Mouse (Mus musculus): ENCODE results near the gene Polr2e.
"Not testable (repeated sequence)": the region's sequence is repeated elsewhere in the genome, so short reads cannot be mapped to it uniquely, and the experiment has no call there.

Gene Polr2e

GRCm38 (mm10) chr10:80055364-80055763 is 15.8 kb upstream of the Polr2e start:
- Histone ChIP-seq H3K9me3 (ENCODE audit: low read length) (no peaks in the 10 kb centered on the region), H3K4me1 (replicated peaks; ENCODE audit: low read depth, low read length) (peaks cover 77% of the 10 kb centered on the region), H3K4me3 (replicated peaks; ENCODE audit: low read length) (peak overlapping the region; percentile 93), H3K36me3 (ENCODE audit: insufficient read depth, low read length) (peaks cover 67% of the 10 kb centered on the region), H3K27me3 (ENCODE audit: insufficient read depth, low read length) (no peaks in the 10 kb centered on the region)
- TF ChIP-seq POU5F1 (IDR thresholded peaks at IDR 0.05; ENCODE audit: borderline replicate concordance, low read length) (no peak), NANOG (IDR thresholded peaks at IDR 0.05; ENCODE audit: borderline replicate concordance, low read length) (no peak), CTCF (conservative IDR thresholded peaks at IDR 0.05; ENCODE audit: low read length) (no peak)

- Histone ChIP-seq H3K4me3 (replicated peaks; ENCODE audit: low read length) (peak overlapping the region; percentile 93), H3K4me1 (replicated peaks; ENCODE audit: low read depth, low read length) (peaks cover 77% of the 10 kb centered on the region), H3K36me3 (ENCODE audit: insufficient read depth, low read length) (peaks cover 63% of the 10 kb centered on the region)
- H3K27me3 ChIP-seq (ENCODE audit: insufficient read depth, low read length); H3K9me3 ChIP-seq (ENCODE audit: low read length): not testable (repeated sequence)
Measured at GRCm38 (mm10) chr10:80054911-80055310, 15.3 kb upstream of the Polr2e start.

DNA sequence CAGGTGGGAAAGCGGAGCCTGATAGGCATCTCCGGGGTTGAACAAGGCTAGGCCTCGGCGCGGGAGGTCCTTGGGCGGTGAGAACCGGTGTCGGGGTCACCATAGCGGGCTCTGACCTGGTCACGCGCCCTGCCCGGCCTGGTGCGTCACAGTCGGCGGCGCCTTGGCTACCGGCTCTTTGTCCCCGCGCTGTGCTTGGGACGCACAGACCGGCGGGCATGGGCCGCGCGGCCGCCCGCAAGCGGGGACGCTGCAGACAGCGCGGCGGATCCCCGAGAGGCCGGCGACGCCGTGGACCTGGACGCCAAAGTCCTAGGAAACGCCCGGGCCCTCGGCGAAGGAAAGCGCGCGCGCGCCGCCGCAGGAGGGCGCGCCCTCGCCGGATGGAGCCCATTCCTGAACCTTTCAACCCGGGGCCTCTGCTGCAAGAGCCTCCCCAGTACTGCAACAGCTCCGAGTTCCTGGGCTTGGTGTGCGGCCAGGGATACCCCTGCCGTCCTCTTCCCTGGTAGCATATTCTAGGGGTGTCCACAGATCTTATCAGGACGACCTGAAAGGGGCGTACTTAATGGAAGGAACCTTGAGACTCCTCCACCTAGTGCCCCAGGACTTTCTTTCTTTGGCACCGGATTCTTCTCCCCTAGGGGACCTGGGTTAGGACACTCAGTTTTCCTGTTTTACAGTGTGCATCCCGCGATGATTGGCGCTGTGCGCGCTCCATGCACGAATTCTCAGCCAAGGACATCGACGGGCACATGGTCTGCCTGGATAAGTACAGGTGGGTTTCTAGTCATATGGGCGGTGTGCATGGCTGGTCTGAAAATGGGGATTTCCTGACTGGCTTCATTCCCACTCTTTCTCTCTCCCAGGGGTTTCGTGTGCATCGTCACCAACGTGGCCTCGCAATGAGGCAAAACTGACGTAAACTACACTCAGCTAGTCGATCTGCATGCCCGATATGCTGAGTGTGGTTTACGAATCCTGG is 14.5 kb upstream of the Polr2e start:
- Histone ChIP-seq H3K27me3 (ENCODE audit: insufficient read depth, low read length) (no peaks in the 10 kb centered on the region), H3K36me3 (ENCODE audit: insufficient read depth, low read length) (peaks cover 59% of the 10 kb centered on the region), H3K4me1 (replicated peaks; ENCODE audit: low read depth, low read length) (peaks cover 81% of the 10 kb centered on the region), H3K9me3 (ENCODE audit: low read length) (no peaks in the 10 kb centered on the region), H3K4me3 (replicated peaks; ENCODE audit: low read length) (peak overlapping the region; percentile 93)
- TF ChIP-seq NANOG (IDR thresholded peaks at IDR 0.05; ENCODE audit: borderline replicate concordance, low read length) (no peak), POU5F1 (IDR thresholded peaks at IDR 0.05; ENCODE audit: borderline replicate concordance, low read length) (no peak), CTCF (conservative IDR thresholded peaks at IDR 0.05; ENCODE audit: low read length) (no peak)

DNA sequence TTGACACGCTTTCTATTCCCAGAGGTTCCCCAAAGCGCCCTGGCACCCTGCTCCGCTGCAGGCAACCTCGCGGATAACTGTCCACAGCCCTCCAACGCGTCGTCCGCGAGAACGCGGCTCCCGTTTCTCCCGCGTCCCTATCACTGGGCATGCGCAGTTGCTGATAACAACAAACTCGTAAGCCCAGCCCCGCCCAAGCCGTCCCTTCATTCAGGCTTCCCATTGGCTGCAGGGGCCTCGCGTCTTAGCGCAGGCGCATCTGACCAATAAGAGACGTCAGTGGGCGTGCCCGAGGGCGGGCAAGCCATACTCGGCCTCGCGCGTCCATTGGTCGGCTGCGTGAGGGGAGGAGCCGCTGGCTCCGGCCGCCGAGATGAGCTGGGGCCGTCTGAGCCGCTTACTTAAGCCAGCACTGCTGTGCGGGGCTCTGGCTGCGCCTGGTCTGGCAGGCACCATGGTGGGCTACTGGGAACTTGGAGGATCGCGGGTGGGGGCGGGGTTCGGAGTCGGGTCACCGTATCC is 13.7 kb upstream of the Polr2e start:
- Histone ChIP-seq H3K4me3 (replicated peaks; ENCODE audit: low read length) (peak overlapping the region; percentile 93), H3K36me3 (ENCODE audit: insufficient read depth, low read length) (peaks cover 51% of the 10 kb centered on the region), H3K9me3 (ENCODE audit: low read length) (no peaks in the 10 kb centered on the region), H3K4me1 (replicated peaks; ENCODE audit: low read depth, low read length) (peaks cover 81% of the 10 kb centered on the region), H3K27me3 (ENCODE audit: insufficient read depth, low read length) (no peaks in the 10 kb centered on the region)
- TF ChIP-seq CTCF (conservative IDR thresholded peaks at IDR 0.05; ENCODE audit: low read length) (no peak), POU5F1 (IDR thresholded peaks at IDR 0.05; ENCODE audit: borderline replicate concordance, low read length) (no peak), NANOG (IDR thresholded peaks at IDR 0.05; ENCODE audit: borderline replicate concordance, low read length) (no peak)

DNA sequence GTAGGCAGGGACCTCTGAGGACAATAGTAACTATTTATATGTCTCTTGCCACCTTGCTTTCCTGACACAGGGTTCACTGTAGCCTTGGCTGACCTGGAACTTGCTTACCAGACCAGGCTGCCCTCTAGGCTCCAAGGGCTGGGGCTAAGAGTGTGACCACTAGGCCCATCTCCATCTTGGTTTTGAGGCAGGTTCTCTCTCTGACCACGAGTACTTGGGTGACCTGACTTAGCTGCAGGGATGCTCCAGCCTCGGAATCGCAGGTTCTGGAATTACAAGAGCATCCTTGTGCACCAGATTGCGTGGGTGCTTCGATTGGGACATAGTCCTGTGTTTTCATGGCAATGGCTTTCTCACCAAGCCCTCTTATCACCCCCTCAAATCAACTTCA is 12.8 kb upstream of the Polr2e start:
- Histone ChIP-seq H3K36me3 (ENCODE audit: insufficient read depth, low read length) (peaks cover 42% of the 10 kb centered on the region), H3K4me1 (replicated peaks; ENCODE audit: low read depth, low read length) (peaks cover 81% of the 10 kb centered on the region), H3K4me3 (replicated peaks; ENCODE audit: low read length) (peak overlapping the region; percentile 77), H3K9me3 (ENCODE audit: low read length) (no peaks in the 10 kb centered on the region), H3K27me3 (ENCODE audit: insufficient read depth, low read length) (no peaks in the 10 kb centered on the region)
- TF ChIP-seq POU5F1 (IDR thresholded peaks at IDR 0.05; ENCODE audit: borderline replicate concordance, low read length) = no peak
- no peak for TF ChIP-seq NANOG (IDR thresholded peaks at IDR 0.05; ENCODE audit: borderline replicate concordance, low read length)
- TF ChIP-seq CTCF (conservative IDR thresholded peaks at IDR 0.05; ENCODE audit: low read length) = no peak

- no peak for TF ChIP-seq CTCF (conservative IDR thresholded peaks at IDR 0.05; ENCODE audit: low read length)
- TF ChIP-seq POU5F1 (IDR thresholded peaks at IDR 0.05; ENCODE audit: borderline replicate concordance, low read length) = no peak
- no peak for TF ChIP-seq NANOG (IDR thresholded peaks at IDR 0.05; ENCODE audit: borderline replicate concordance, low read length)
- Histone ChIP-seq H3K36me3 (ENCODE audit: insufficient read depth, low read length) (peaks cover 36% of the 10 kb centered on the region), H3K9me3 (ENCODE audit: low read length) (no peaks in the 10 kb centered on the region), H3K4me1 (replicated peaks; ENCODE audit: low read depth, low read length) (peaks cover 81% of the 10 kb centered on the region), H3K27me3 (ENCODE audit: insufficient read depth, low read length) (no peaks in the 10 kb centered on the region), H3K4me3 (replicated peaks; ENCODE audit: low read length) (peak overlapping the region; percentile 77)
Measured at GRCm38 (mm10) chr10:80051618-80052373, 12.2 kb upstream of the Polr2e start.

- peak overlapping the region; percentile 77 for H3K4me3 ChIP-seq (replicated peaks; ENCODE audit: low read length)
- peaks cover 28% of the 10 kb centered on the region for H3K36me3 ChIP-seq (ENCODE audit: insufficient read depth, low read length)
- TF ChIP-seq POU5F1 (IDR thresholded peaks at IDR 0.05; ENCODE audit: borderline replicate concordance, low read length) (peak; percentile 53; the same call in 1 of the 2 replicates), CTCF (conservative IDR thresholded peaks at IDR 0.05; ENCODE audit: low read length) (no peak), NANOG (IDR thresholded peaks at IDR 0.05; ENCODE audit: borderline replicate concordance, low read length) (peak; percentile 64)
- peaks cover 82% of the 10 kb centered on the region for H3K4me1 ChIP-seq (replicated peaks; ENCODE audit: low read depth, low read length)
- H3K27me3 ChIP-seq (ENCODE audit: insufficient read depth, low read length) = no peaks in the 10 kb centered on the region
- H3K9me3 ChIP-seq (ENCODE audit: low read length) = no peaks in the 10 kb centered on the region
Measured at GRCm38 (mm10) chr10:80050885-80051617, 11.5 kb upstream of the Polr2e start.

GRCm38 (mm10) chr10:80050244-80050643 is 10.6 kb upstream of the Polr2e start:
- H3K27me3 ChIP-seq (ENCODE audit: insufficient read depth, low read length) = no peaks in the 10 kb centered on the region
- H3K9me3 ChIP-seq (ENCODE audit: low read length) = no peaks in the 10 kb centered on the region
- H3K36me3 ChIP-seq (ENCODE audit: insufficient read depth, low read length) = peaks cover 20% of the 10 kb centered on the region
- H3K4me1 ChIP-seq (replicated peaks; ENCODE audit: low read depth, low read length) = peaks cover 82% of the 10 kb centered on the region
- H3K4me3 ChIP-seq (replicated peaks; ENCODE audit: low read length) = peak overlapping the region; percentile 77
- no peak for TF ChIP-seq NANOG (IDR thresholded peaks at IDR 0.05; ENCODE audit: borderline replicate concordance, low read length)
- TF ChIP-seq CTCF (conservative IDR thresholded peaks at IDR 0.05; ENCODE audit: low read length) = no peak
- TF ChIP-seq POU5F1 (IDR thresholded peaks at IDR 0.05; ENCODE audit: borderline replicate concordance, low read length) = no peak
